Mouse (Mus musculus): ENCODE results near the gene Ywhaq. TPM values are rescaled to one million over a fixed set of nuclear protein-coding genes. Genes with fewer than 3 reads are reported as not detected.

Gene Ywhaq
- 268 TPM for polyA plus RNA-seq (2017; shearing (Covaris generic))

GRCm38 (mm10) chr12:21417100-21418070 lies at the start of gene Ywhaq:
TSS of gene Ywhaq (minus strand) at chr12:21417637.

GRCm38 (mm10) chr12:21373100-21373819 lies 44.2 kb downstream of the Ywhaq start, which contains the start of gene Adam17:
TSS of gene Adam17 (minus strand) at chr12:21373632.

Other genes starting within 250 kb of the Ywhaq start
- 136 TPM for gene Cpsf3, start 132.2 kb downstream of the Ywhaq start, polyA plus RNA-seq (2017; shearing (Covaris generic))
- gene Itgb1bp1, start 131.4 kb downstream of the Ywhaq start, polyA plus RNA-seq (2017; shearing (Covaris generic)) = 102 TPM
- 43.4 TPM for gene Iah1, start 101.2 kb downstream of the Ywhaq start, polyA plus RNA-seq (2017; shearing (Covaris generic))
- 60.4 TPM for gene Adam17, start 44.0 kb downstream of the Ywhaq start, polyA plus RNA-seq (2017; shearing (Covaris generic))